Mouse (Mus musculus) cerebellum, adult 2 months (tissue): Measurements from ENCODE around the gene Arid5b.

Experiments used
- CTCF ChIP-seq: fragments of 200-500 bp; IDR thresholded peaks from 2 replicates; pipeline ENCODE4 v1.5.1; 2011; ENCODE audit warnings: low read depth, mild to moderate bottlenecking, control low read depth, low read length, moderate library complexity, borderline replicate concordance; ENCODE audit not compliant: insufficient read depth
- POLR2A ChIP-seq: fragments of 200-500 bp; IDR thresholded peaks from 2 replicates; pipeline ENCODE4 v1.6.1; 2011; ENCODE audit warnings: low read length, control low read depth, borderline replicate concordance; ENCODE audit not compliant: insufficient read depth

DNA sequence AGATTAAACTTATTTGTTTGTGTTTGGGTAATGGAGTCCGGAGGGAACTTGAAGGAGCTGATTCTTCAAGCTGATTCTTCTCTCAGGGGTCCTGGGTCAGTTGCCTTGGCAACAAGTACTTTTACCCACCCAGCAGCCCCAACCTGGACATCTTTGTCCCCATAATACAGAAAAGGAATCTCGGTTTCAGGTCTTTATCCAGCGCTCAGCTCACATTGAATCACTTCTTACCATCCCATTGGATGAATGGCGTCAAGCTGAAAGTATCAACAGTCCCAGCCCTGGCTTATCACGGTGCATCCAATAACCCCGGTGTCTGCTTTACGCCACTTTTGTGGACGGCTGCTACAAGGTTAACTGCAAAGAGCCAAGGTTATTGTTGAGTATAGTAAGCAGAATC is 210.1 kb downstream of the Arid5b start:
- TF ChIP-seq CTCF (no peak), POLR2A (no peak)
